Mouse (Mus musculus) cortical plate, adult 2 months (tissue): ENCODE results near the gene Morn1. TPM values are rescaled to one million over a fixed set of nuclear protein-coding genes. Genes with fewer than 3 reads are reported as not detected.
A peak's percentile ranks its signal among the peaks of the same experiment; 100 is the strongest.

Experiments used
- H3K27ac ChIP-seq: fragments of 200-500 bp; 2 replicates; pipeline ENCODE4 v1.5.1; 2012; ENCODE audit warnings: low read length, control low read depth, inconsistent platforms; ENCODE audit not compliant: insufficient read depth
- H3K4me1 ChIP-seq: fragments of 200-500 bp; 2 replicates; pipeline ENCODE4 v1.6.1; 2011; ENCODE audit warnings: low read length; ENCODE audit not compliant: control insufficient read depth, insufficient read depth
- H3K4me3 ChIP-seq: fragments of 200-500 bp; 2 replicates; pipeline ENCODE4 v1.5.1; 2011; ENCODE audit warnings: mild to moderate bottlenecking, low read length, control low read depth; ENCODE audit not compliant: insufficient read depth
- CTCF ChIP-seq: fragments of 200-500 bp; IDR thresholded peaks from 2 replicates; pipeline ENCODE4 v1.5.1; 2011; ENCODE audit warnings: mild to moderate bottlenecking, control low read depth, low read length; ENCODE audit not compliant: insufficient read depth; ENCODE audit errors: extremely low read depth
- POLR2A ChIP-seq: fragments of 200-500 bp; IDR thresholded peaks from 2 replicates; pipeline ENCODE4 v1.6.1; 2011; ENCODE audit warnings: mild to moderate bottlenecking, low read length, control low read depth; ENCODE audit not compliant: insufficient read depth; ENCODE audit errors: extremely low read depth
- polyA plus RNA-seq: library from polyadenylated mRNA; depleted of rRNA; stranded (reverse); fragments of >200 nt; gene quantifications from 2 replicates; pipeline ENCODE4 v1.2.3, GENCODE M21; 2012

Morn1 gene
- polyA plus RNA-seq, 1 experiment = 12.4 TPM

DNA sequence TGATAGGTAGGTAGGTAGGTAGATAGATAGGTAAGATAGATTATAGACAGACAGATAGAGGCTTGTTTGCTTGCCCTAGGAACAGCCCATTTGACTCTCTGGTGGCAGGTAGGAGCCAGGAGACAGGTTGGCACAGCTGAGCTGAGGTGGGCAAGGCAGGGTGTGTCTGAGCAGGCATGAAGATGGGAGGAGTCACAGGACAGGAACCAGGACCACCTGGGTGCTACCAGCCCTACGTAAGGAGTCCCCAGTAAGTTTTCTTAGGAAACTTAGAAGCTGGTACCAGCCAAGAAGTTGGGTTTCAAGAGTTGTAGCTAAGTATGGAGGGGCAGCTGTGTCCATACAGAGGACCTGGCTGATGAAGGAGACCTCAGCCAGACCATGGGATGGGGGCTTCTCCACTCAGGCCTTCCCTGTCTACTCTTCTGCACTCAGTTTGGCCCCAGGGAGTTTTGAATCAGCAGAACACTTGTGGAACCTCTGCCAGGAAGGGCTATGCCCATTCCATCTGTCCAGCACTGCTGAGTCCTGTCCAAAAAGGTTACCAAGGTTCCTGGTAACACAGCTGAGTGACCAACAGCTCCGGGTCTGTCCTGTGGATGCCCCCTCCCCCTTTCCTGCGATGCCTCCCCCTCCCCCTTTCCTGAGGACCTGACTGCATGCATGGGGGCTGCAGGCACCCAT lies 67.2 kb downstream of the Morn1 start:
- H3K27ac ChIP-seq = no peak overlapping the region
- no peak for TF ChIP-seq POLR2A
- no peak for TF ChIP-seq CTCF
- H3K4me3 ChIP-seq = no peak overlapping the region
- peaks cover 8% of the 10 kb centered on the region for H3K4me1 ChIP-seq

DNA sequence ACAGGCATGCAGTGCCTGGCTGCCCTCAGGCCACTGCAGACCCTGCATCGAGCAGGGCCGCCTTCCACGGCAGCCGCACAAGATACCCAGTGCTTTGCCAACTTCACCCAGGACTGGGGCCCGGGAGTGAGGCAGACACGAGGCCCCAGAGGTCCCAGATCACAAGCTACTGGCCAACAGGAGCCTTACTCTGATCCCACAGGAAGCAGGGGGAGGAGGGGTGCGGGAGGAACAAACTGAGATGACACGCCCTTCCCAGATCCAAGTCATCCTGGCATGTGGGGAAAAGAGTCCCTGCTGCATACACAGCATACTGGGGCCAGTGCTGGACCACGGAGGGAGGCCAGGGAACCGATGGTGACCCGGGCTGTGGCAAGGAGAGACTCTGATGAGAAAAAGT lies 68.6 kb downstream of the Morn1 start:
- H3K4me1 ChIP-seq = peaks cover 8% of the 10 kb centered on the region
- no peak overlapping the region for H3K4me3 ChIP-seq
- no peak overlapping the region for H3K27ac ChIP-seq
- TF ChIP-seq CTCF = no peak
- TF ChIP-seq POLR2A = no peak

DNA sequence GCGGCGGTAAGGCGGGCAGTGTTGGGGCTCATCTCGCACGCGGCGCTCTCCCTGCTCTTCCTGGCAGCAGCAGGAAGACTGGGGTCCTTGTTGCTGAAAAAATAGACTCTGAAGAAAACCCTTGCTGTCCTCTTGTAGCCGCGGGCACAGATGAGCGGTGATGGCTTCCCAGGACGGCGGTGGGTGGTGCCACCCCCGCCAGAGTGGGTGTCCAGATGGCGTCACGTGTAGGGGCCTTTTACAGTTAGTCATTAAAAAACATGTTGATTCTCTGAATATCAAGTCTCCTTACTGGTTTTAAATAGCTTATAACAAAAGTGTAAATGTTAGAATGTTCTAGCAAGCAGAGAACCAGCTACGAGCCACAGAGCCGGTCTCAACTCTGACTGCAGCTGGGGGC lies 70.4 kb downstream of the Morn1 start:
- TF ChIP-seq POLR2A = no peak
- no peak for TF ChIP-seq CTCF
- Histone ChIP-seq H3K4me1 (peaks cover 5% of the 10 kb centered on the region; the same call in 1 of the 2 replicates), H3K4me3 (no peak overlapping the region), H3K27ac (no peak overlapping the region)

DNA sequence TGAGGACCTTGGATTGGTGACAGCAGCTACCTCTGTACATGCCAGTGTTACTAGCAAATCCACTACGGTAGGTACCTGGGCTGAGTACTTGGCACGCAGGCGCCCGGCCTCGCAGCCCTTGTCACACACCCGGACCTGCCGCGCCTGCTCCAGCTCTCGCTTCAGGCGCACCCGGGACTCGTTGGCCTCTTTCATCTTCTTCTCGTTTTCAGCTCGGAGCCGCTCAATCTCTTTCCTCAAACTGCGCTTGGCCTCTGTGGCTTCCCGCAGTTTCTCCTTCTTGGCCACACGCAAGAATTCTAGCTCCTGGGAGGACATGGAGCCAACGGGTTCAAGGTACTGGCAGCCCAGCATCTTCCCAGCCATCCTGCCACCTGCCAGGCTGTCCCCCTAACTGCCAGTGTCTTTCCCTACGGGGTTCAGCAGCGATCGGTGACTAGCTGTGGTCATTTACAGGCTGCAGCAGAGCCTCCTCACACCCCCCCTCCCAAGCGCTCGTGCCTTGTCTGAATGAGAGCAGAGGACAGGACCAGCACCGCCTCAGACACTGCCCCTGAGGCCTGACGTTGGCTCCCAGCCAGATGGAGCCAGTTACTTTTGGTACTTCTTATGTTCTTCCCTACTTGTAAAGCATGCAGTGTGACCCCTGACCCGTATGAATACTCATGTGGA lies 71.6 kb downstream of the Morn1 start:
- Histone ChIP-seq H3K4me1 (peaks cover 7% of the 10 kb centered on the region; the same call in 1 of the 2 replicates), H3K27ac (no peak overlapping the region; the same call in 1 of the 2 replicates), H3K4me3 (no peak overlapping the region)
- no peak for TF ChIP-seq POLR2A
- no peak for TF ChIP-seq CTCF

DNA sequence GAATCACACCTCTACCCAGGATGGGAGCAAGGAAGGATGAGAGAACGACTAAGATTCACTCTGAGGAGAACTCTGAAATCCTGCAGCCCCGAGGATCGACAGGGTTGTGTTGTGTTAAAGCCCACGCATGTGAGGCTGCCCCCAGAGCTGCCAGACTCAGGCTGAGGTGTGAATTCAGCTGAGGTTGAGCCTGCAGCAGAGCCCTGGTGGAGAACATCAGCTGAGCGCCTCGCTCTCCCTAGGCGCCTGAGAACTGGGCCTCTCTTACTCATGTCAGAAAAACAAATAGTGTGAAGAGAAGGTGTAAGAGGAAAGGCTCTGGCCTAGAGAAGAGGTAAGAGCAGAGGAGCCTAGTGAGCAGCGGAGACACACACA lies 72.2 kb downstream of the Morn1 start:
- H3K27ac ChIP-seq = no peak overlapping the region
- TF ChIP-seq POLR2A (no peak), CTCF (no peak)
- H3K4me3 ChIP-seq = no peak overlapping the region
- H3K4me1 ChIP-seq = peaks cover 7% of the 10 kb centered on the region

DNA sequence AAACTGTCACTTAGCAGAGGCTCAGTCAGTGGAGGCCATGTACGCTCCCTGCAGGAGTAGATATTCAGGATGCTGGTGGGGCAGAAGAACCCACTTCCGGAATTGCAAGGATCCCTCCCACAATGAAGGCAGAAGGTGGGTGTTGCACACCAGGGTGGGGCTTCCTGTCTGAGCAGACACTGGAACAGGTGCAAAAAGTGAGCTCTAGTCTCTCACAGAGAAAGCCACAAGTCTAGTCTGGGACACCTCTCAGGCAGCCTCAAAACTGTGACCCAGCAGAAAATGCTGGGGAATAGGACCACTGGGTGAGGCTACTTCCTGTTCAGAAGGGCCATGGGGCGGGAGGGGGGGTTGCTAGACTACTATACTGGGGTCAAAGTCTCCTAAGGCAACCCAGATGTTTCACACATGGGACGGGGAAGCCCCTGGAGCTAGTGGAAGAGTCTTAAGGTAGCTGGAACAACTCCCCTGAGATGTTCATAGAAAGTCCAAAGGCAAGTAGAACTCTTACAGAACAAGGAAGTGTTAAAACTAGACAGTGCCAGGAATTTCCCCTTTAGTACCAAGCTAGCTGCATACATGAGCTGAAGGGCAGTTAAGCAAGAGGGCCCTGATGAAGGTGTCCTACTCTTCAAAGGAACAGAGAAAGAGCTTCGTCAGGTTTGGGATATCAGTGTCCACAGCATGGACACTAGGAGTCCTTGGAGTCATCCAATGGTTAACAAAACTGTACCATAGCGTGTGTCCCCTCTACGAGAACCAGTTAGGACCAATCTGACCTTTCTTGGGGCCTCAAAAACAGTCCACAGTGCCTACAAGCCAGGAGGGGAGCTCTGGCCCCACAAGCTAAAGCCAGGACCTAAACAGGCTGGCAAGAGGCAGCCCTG lies 76.3 kb downstream of the Morn1 start:
- Histone ChIP-seq H3K4me3 (no peak overlapping the region), H3K27ac (0 out of 2 replicates have a peak overlapping the region, but pooled peaks have one; percentile 22), H3K4me1 (peaks cover 16% of the 10 kb centered on the region)
- TF ChIP-seq POLR2A = no peak
- TF ChIP-seq CTCF = no peak

DNA sequence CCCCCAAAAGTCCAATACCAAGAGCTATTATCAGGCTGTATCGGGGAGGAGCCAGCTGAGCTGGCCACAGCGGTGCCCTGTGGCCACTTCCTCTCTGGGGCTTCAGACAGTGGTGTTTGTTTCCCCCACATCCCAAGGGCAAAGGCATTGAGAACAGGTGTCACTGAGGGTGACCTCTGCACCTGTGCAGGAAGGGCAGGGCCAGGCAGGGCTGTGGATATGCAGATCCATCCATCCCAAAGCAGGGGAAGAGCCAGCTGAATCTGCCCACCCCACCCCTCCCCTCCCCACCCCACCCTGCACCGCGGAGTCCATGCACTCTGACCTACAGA lies 76.9 kb downstream of the Morn1 start:
- Histone ChIP-seq H3K4me3 (no peak overlapping the region), H3K4me1 (peaks cover 18% of the 10 kb centered on the region), H3K27ac (0 out of 2 replicates have a peak overlapping the region, but pooled peaks have one; percentile 22)
- TF ChIP-seq CTCF = no peak
- TF ChIP-seq POLR2A = no peak

DNA sequence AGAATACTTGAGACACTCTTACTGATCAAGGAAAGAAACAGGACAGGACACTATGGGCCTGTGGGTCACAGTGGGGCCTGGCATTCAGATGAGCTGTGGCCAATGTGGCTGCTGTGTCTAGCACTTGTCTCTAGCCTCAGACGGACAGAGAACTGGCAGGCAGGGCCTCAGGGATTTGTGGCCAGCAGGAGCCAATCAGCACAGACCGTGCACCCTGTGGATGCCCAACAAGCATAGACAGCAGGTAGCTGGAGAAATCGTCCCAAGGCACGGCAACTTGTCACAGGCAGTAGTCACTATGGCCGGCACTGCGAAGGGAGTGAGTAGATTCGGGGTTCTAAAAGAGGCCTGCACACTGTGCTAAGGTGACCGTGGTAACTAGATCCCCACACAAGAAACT lies 77.3 kb downstream of the Morn1 start:
- H3K4me1 ChIP-seq = peaks cover 20% of the 10 kb centered on the region
- 0 out of 2 replicates have a peak overlapping the region, but pooled peaks have one; percentile 33 for H3K27ac ChIP-seq
- TF ChIP-seq CTCF = no peak
- no peak for TF ChIP-seq POLR2A
- H3K4me3 ChIP-seq = no peak overlapping the region

DNA sequence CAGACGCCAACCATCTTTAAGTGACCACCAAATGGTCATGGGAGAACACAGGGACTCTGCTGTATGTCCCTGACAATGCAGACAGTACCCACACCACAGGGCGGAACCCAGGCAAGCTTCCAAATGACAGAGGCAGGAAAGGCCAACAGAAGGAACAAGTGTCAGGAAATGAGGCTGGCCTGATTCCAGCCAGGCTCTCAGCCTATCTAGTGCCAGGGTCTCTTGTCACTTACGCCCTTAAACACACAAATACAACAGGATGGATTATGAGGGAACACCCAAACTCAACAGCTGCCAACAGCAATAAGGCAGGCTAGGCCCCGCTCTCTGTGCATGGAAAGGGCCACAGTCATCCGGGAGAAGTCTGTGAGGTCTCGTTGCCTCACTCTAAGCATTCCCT lies 78.2 kb downstream of the Morn1 start:
- TF ChIP-seq CTCF (no peak), POLR2A (no peak)
- Histone ChIP-seq H3K27ac (peak overlapping the region; percentile 16; the same call in 1 of the 2 replicates), H3K4me1 (peaks cover 20% of the 10 kb centered on the region), H3K4me3 (no peak overlapping the region)

DNA sequence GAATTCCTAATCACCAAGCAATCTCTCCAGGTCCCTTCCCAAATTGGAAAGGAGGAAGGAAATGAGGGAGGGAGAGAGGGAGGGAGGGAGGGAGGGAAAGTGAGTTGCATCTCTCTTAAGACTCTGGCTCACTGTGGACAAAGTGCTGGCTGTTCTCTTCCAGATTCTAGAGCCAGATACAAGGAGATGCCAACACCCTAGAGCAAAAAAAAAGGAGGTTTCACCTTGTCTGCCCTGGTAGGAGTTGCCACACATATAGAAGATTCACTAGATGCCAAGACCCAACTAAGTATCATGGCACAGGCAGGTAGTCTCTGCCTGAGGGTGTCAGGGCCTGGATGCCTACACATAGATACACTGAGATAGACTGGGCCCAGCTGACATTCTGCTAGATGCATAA lies 79.5 kb downstream of the Morn1 start:
- no peak for TF ChIP-seq CTCF
- no peak for TF ChIP-seq POLR2A
- peaks cover 21% of the 10 kb centered on the region for H3K4me1 ChIP-seq

More for the DNA sequence above, 79.5 kb downstream of the Morn1 start:
- Histone ChIP-seq H3K4me3 (no peak overlapping the region), H3K27ac (no peak overlapping the region)
